Mouse (Mus musculus) neural tube, embryonic 12.5 days (tissue): ENCODE results near the gene Arhgap32. TPM values are rescaled to one million over a fixed set of nuclear protein-coding genes. Genes with fewer than 3 reads are reported as not detected.

Experiments used
- ATAC-seq: fragments of 200-750 bp; cut with Nextera tagmentation; 2 replicates; pipeline ENCODE4 v1.8.0; 2017; ENCODE audit warnings: low read depth, mild to moderate bottlenecking, moderate TSS enrichment, moderate library complexity; ENCODE audit not compliant: low FRiP score
- H3K27ac ChIP-seq: fragments of 300-500 bp; sonication (generic); 2 replicates; pipeline ENCODE4 v1.5.1; 2016
- H3K27me3 ChIP-seq: fragments of 300-500 bp; sonication (generic); replicated peaks from 2 replicates; pipeline ENCODE4 v1.6.1; 2016; ENCODE audit warnings: mild to moderate bottlenecking
- H3K36me3 ChIP-seq: fragments of 300-500 bp; sonication (generic); 2 replicates; pipeline ENCODE4 v1.6.1; 2016; ENCODE audit warnings: mild to moderate bottlenecking
- H3K4me1 ChIP-seq: fragments of 300-500 bp; sonication (generic); 2 replicates; pipeline ENCODE4 v1.6.1; 2016
- H3K4me2 ChIP-seq: fragments of 300-500 bp; sonication (generic); replicated peaks from 2 replicates; pipeline ENCODE4 v1.6.1; 2016; ENCODE audit warnings: mild to moderate bottlenecking
- H3K4me3 ChIP-seq: fragments of 300-500 bp; sonication (generic); 2 replicates; pipeline ENCODE4 v1.5.1; 2016
- H3K9ac ChIP-seq: fragments of 300-500 bp; sonication (generic); 2 replicates; pipeline ENCODE4 v1.6.1; 2016; ENCODE audit warnings: mild to moderate bottlenecking
- H3K9me3 ChIP-seq: fragments of 300-500 bp; sonication (generic); 2 replicates; pipeline ENCODE4 v1.6.1; 2016; ENCODE audit warnings: mild to moderate bottlenecking
- WGBS: fragments of 180-500 bp; shearing (Covaris S2); methylation state at CpG from one replicate; pipeline ENCODE4 v1.1.7; 2016; 5-methylcytosine and 5-hydroxymethylcytosine counted together
- polyA plus RNA-seq: library from polyadenylated mRNA; unstranded; fragments of >200 nt; fragmentation: Nextera tagmentation; extraction: Ambion mirVana; gene quantifications from 2 replicates; pipeline ENCODE4 v1.2.1, GENCODE M21; 2016

The Arhgap32 gene
- 8.1 and 8.3 TPM in 2 replicates for polyA plus RNA-seq

- H3K36me3 ChIP-seq, result no peaks in the 10 kb centered on the region
- H3K4me2 ChIP-seq, result no peak within 1 kb of the TSS
- no peak within 1 kb of the TSS for H3K27ac ChIP-seq
- no peaks in the 10 kb centered on the region for H3K9me3 ChIP-seq
- ATAC-seq, result no peak
- H3K27me3 ChIP-seq, result no peaks in the 10 kb centered on the region
- WGBS, result 100% methylated on average over 1 of the region's 1 CpGs
- H3K9ac ChIP-seq, result no peak within 1 kb of the TSS
- H3K4me1 ChIP-seq, result no peaks in the 10 kb centered on the region
- H3K4me3 ChIP-seq, result no peak within 1 kb of the TSS
Measured at GRCm38 (mm10) chr9:32115786-32116185, at the start of gene Arhgap32. TSS of gene Arhgap32 (plus strand) at chr9:32116136.

- Histone ChIP-seq H3K9me3 (no peaks in the 10 kb centered on the region), H3K4me3 (no peak overlapping the region), H3K4me1 (no peaks in the 10 kb centered on the region), H3K27ac (no peak overlapping the region), H3K36me3 (no peaks in the 10 kb centered on the region), H3K4me2 (no peak overlapping the region), H3K9ac (no peak overlapping the region), H3K27me3 (no peaks in the 10 kb centered on the region)
- 95% methylated on average over 6 of the region's 6 CpGs for WGBS
- no peak for ATAC-seq
Measured at GRCm38 (mm10) chr9:32072778-32073177, 43.2 kb upstream of the Arhgap32 start.

GRCm38 (mm10) chr9:32088106-32088776 lies 27.7 kb upstream of the Arhgap32 start:
- Histone ChIP-seq H3K36me3 (no peaks in the 10 kb centered on the region), H3K9me3 (no peaks in the 10 kb centered on the region), H3K4me3 (no peak overlapping the region), H3K27me3 (no peaks in the 10 kb centered on the region), H3K4me1 (peaks cover 4% of the 10 kb centered on the region; the same call in 1 of the 2 replicates), H3K4me2 (no peak overlapping the region), H3K27ac (no peak overlapping the region), H3K9ac (no peak overlapping the region)
- 71% methylated on average over 4 of the region's 4 CpGs for WGBS
- ATAC-seq, result no peak

- Histone ChIP-seq H3K9me3 (no peaks in the 10 kb centered on the region), H3K27ac (no peak overlapping the region), H3K4me1 (peaks cover 8% of the 10 kb centered on the region; the same call in 1 of the 2 replicates), H3K4me2 (no peak overlapping the region), H3K4me3 (no peak overlapping the region), H3K27me3 (no peaks in the 10 kb centered on the region), H3K36me3 (no peaks in the 10 kb centered on the region), H3K9ac (no peak overlapping the region)
- ATAC-seq, result no peak
- 66% methylated on average over 3 of the region's 3 CpGs for WGBS
Measured at GRCm38 (mm10) chr9:32088882-32089281, 27.1 kb upstream of the Arhgap32 start.

GRCm38 (mm10) chr9:32093456-32093855 lies 22.5 kb upstream of the Arhgap32 start:
- no peaks in the 10 kb centered on the region for H3K36me3 ChIP-seq
- no peak overlapping the region for H3K9ac ChIP-seq
- no peak overlapping the region for H3K4me2 ChIP-seq
- ATAC-seq, result no peak
- H3K4me3 ChIP-seq, result no peak overlapping the region
- 51% methylated on average over 2 of the region's 2 CpGs for WGBS
- H3K27me3 ChIP-seq, result no peaks in the 10 kb centered on the region
- no peak overlapping the region for H3K27ac ChIP-seq
- H3K9me3 ChIP-seq, result no peaks in the 10 kb centered on the region
- peaks cover 8% of the 10 kb centered on the region; the same call in 1 of the 2 replicates for H3K4me1 ChIP-seq

GRCm38 (mm10) chr9:32094351-32095120 lies 21.4 kb upstream of the Arhgap32 start:
- Histone ChIP-seq H3K36me3 (no peaks in the 10 kb centered on the region), H3K9me3 (no peaks in the 10 kb centered on the region), H3K27me3 (no peaks in the 10 kb centered on the region), H3K4me3 (no peak overlapping the region), H3K4me1 (peaks cover 8% of the 10 kb centered on the region; the same call in 1 of the 2 replicates), H3K4me2 (no peak overlapping the region), H3K27ac (no peak overlapping the region), H3K9ac (no peak overlapping the region)
- no peak for ATAC-seq
- WGBS, result 64% methylated on average over 13 of the region's 13 CpGs

- H3K27me3 ChIP-seq, result no peaks in the 10 kb centered on the region
- no peaks in the 10 kb centered on the region for H3K9me3 ChIP-seq
- H3K4me1 ChIP-seq, result peaks cover 8% of the 10 kb centered on the region; the same call in 1 of the 2 replicates
- ATAC-seq, result no peak
- H3K4me3 ChIP-seq, result no peak overlapping the region
- no peak overlapping the region for H3K9ac ChIP-seq
- H3K4me2 ChIP-seq, result no peak overlapping the region
- H3K27ac ChIP-seq, result no peak overlapping the region
- H3K36me3 ChIP-seq, result no peaks in the 10 kb centered on the region
- 90% methylated on average over 4 of the region's 4 CpGs for WGBS
Measured at GRCm38 (mm10) chr9:32095511-32095910, 20.4 kb upstream of the Arhgap32 start.

GRCm38 (mm10) chr9:32096541-32096940 lies 19.4 kb upstream of the Arhgap32 start:
- H3K36me3 ChIP-seq, result no peaks in the 10 kb centered on the region
- H3K9me3 ChIP-seq, result no peaks in the 10 kb centered on the region
- no peak overlapping the region for H3K9ac ChIP-seq
- ATAC-seq, result no peak
- H3K4me3 ChIP-seq, result no peak overlapping the region
- 82% methylated on average over 7 of the region's 7 CpGs for WGBS
- no peak overlapping the region for H3K27ac ChIP-seq
- H3K4me1 ChIP-seq, result peaks cover 8% of the 10 kb centered on the region; the same call in 1 of the 2 replicates
- no peaks in the 10 kb centered on the region for H3K27me3 ChIP-seq
- no peak overlapping the region for H3K4me2 ChIP-seq

GRCm38 (mm10) chr9:32097123-32097522 lies 18.8 kb upstream of the Arhgap32 start:
- no peak for ATAC-seq
- H3K36me3 ChIP-seq, result no peaks in the 10 kb centered on the region

GRCm38 (mm10) chr9:32098425-32099155 lies 17.3 kb upstream of the Arhgap32 start:
- H3K9me3 ChIP-seq, result no peaks in the 10 kb centered on the region
- H3K4me1 ChIP-seq, result 0 out of 2 replicates have a peak, but pooled peaks cover 1% of the 10 kb centered on the region
- ATAC-seq, result no peak
- H3K4me3 ChIP-seq, result no peak overlapping the region
- no peaks in the 10 kb centered on the region for H3K27me3 ChIP-seq
- H3K4me2 ChIP-seq, result no peak overlapping the region
- H3K9ac ChIP-seq, result no peak overlapping the region
- 90% methylated on average over 9 of the region's 9 CpGs for WGBS
- no peaks in the 10 kb centered on the region for H3K36me3 ChIP-seq
- H3K27ac ChIP-seq, result no peak overlapping the region

More at GRCm38 (mm10) chr9:32097123-32097522, 18.8 kb upstream of the Arhgap32 start:
- Histone ChIP-seq H3K27me3 (no peaks in the 10 kb centered on the region), H3K4me1 (peaks cover 8% of the 10 kb centered on the region; the same call in 1 of the 2 replicates), H3K9me3 (no peaks in the 10 kb centered on the region), H3K27ac (no peak overlapping the region), H3K4me3 (no peak overlapping the region), H3K9ac (no peak overlapping the region), H3K4me2 (no peak overlapping the region)
- 73% methylated on average over 4 of the region's 4 CpGs for WGBS

- Histone ChIP-seq H3K4me1 (no peaks in the 10 kb centered on the region), H3K4me2 (no peak overlapping the region), H3K36me3 (no peaks in the 10 kb centered on the region), H3K9ac (no peak overlapping the region), H3K27me3 (no peaks in the 10 kb centered on the region), H3K9me3 (no peaks in the 10 kb centered on the region), H3K4me3 (no peak overlapping the region), H3K27ac (no peak overlapping the region)
- 90% methylated on average over 8 of the region's 8 CpGs for WGBS
- no peak for ATAC-seq
Measured at GRCm38 (mm10) chr9:32100561-32100960, 15.4 kb upstream of the Arhgap32 start.

- WGBS, result 89% methylated on average over 2 of the region's 2 CpGs
- Histone ChIP-seq H3K27ac (no peak overlapping the region), H3K4me1 (no peaks in the 10 kb centered on the region), H3K36me3 (no peaks in the 10 kb centered on the region), H3K9ac (no peak overlapping the region), H3K4me2 (no peak overlapping the region), H3K9me3 (no peaks in the 10 kb centered on the region), H3K27me3 (no peaks in the 10 kb centered on the region), H3K4me3 (no peak overlapping the region)
- ATAC-seq, result no peak
Measured at GRCm38 (mm10) chr9:32101488-32101887, 14.4 kb upstream of the Arhgap32 start.
